Mouse (Mus musculus): Measurements from ENCODE around the gene Uba52. TPM values are rescaled to one million over a fixed set of nuclear protein-coding genes. Genes with fewer than 3 reads are reported as not detected.

Uba52 gene
- 1,000 to 10,000 TPM in 2 of 4 experiments, 100 to 1,000 TPM in 2; 772 to 1,065 (median 933) TPM for total RNA-seq (2022)

GRCm38 (mm10) chr8:70510228-70510915 lies at the start of gene Uba52:
Gene Uba52, minus strand, starts transcription at chr8:70510801.
- DNase-seq (ENCODE audit: low spot score in 2 of 2) = peak; percentile 96 to 98

- peak in 1 of 2 experiments; percentile 57 for DNase-seq (ENCODE audit: low spot score in 2 of 2)
These were observed 49.5 kb upstream of the Uba52 start for GRCm38 (mm10) chr8:70560096-70560495.

GRCm38 (mm10) chr8:70558983-70559382 lies 48.4 kb upstream of the Uba52 start:
- DNase-seq (ENCODE audit: low spot score in 2 of 2) = no peak

GRCm38 (mm10) chr8:70558334-70558733 lies 47.7 kb upstream of the Uba52 start:
- DNase-seq (ENCODE audit: low spot score in 2 of 2) = no peak

- no peak for DNase-seq (ENCODE audit: low spot score in 2 of 2)
These were observed 44.6 kb upstream of the Uba52 start for GRCm38 (mm10) chr8:70555079-70555747.

GRCm38 (mm10) chr8:70553740-70554139 lies 43.1 kb upstream of the Uba52 start:
- DNase-seq (ENCODE audit: low spot score in 2 of 2) = no peak

GRCm38 (mm10) chr8:70552836-70553235 lies 42.2 kb upstream of the Uba52 start:
- no peak for DNase-seq (ENCODE audit: low spot score in 2 of 2)

GRCm38 (mm10) chr8:70551558-70552161 lies 41.1 kb upstream of the Uba52 start:
- no peak for DNase-seq (ENCODE audit: low spot score in 2 of 2)

GRCm38 (mm10) chr8:70549412-70550184 lies 39.0 kb upstream of the Uba52 start:
- DNase-seq (ENCODE audit: low spot score in 2 of 2) = no peak

GRCm38 (mm10) chr8:70547762-70548161 lies 37.2 kb upstream of the Uba52 start:
- no peak for DNase-seq (ENCODE audit: low spot score in 2 of 2)

- no peak for DNase-seq (ENCODE audit: low spot score in 2 of 2)
These were observed 35.8 kb upstream of the Uba52 start for GRCm38 (mm10) chr8:70546412-70546811.

GRCm38 (mm10) chr8:70544200-70544687 lies 33.6 kb upstream of the Uba52 start:
- no peak for DNase-seq (ENCODE audit: low spot score in 2 of 2)

- DNase-seq (ENCODE audit: low spot score in 2 of 2) = no peak
These were observed 30.5 kb upstream of the Uba52 start for GRCm38 (mm10) chr8:70541081-70541480.

GRCm38 (mm10) chr8:70540507-70541071 lies 30.0 kb upstream of the Uba52 start:
- no peak for DNase-seq (ENCODE audit: low spot score in 2 of 2)

- DNase-seq (ENCODE audit: low spot score in 2 of 2) = no peak
These were observed 29.5 kb upstream of the Uba52 start for GRCm38 (mm10) chr8:70540013-70540506.

GRCm38 (mm10) chr8:70539077-70539813 lies 28.6 kb upstream of the Uba52 start, which contains the start of gene Ell:
Gene Ell, plus strand, starts transcription at chr8:70539457.
- DNase-seq (ENCODE audit: low spot score in 2 of 2) = peak; percentile 99

GRCm38 (mm10) chr8:70538633-70539076 lies 28.1 kb upstream of the Uba52 start:
- DNase-seq (ENCODE audit: low spot score in 2 of 2) = peak; percentile 99

- peak in 1 of 2 experiments; percentile 65 for DNase-seq (ENCODE audit: low spot score in 2 of 2)
These were observed 27.5 kb upstream of the Uba52 start for GRCm38 (mm10) chr8:70538024-70538579.

GRCm38 (mm10) chr8:70535701-70536100 lies 25.1 kb upstream of the Uba52 start:
- no peak for DNase-seq (ENCODE audit: low spot score in 2 of 2)

GRCm38 (mm10) chr8:70535221-70535620 lies 24.6 kb upstream of the Uba52 start:
- no peak for DNase-seq (ENCODE audit: low spot score in 2 of 2)

Data from layer of hippocampus, adult 8-10 months (tissue).